Mouse (Mus musculus): ENCODE data around the gene Sbk1. TPM values are rescaled to one million over a fixed set of nuclear protein-coding genes. Genes with fewer than 3 reads are reported as not detected.
A peak's percentile ranks its signal among the peaks of the same experiment; 100 is the strongest.

The Sbk1 gene
- 5.2 and 6.5 TPM in 2 replicates for polyA plus RNA-seq (2015; fragmentation: Nextera tagmentation; extraction: Ambion mirVana)

DNA sequence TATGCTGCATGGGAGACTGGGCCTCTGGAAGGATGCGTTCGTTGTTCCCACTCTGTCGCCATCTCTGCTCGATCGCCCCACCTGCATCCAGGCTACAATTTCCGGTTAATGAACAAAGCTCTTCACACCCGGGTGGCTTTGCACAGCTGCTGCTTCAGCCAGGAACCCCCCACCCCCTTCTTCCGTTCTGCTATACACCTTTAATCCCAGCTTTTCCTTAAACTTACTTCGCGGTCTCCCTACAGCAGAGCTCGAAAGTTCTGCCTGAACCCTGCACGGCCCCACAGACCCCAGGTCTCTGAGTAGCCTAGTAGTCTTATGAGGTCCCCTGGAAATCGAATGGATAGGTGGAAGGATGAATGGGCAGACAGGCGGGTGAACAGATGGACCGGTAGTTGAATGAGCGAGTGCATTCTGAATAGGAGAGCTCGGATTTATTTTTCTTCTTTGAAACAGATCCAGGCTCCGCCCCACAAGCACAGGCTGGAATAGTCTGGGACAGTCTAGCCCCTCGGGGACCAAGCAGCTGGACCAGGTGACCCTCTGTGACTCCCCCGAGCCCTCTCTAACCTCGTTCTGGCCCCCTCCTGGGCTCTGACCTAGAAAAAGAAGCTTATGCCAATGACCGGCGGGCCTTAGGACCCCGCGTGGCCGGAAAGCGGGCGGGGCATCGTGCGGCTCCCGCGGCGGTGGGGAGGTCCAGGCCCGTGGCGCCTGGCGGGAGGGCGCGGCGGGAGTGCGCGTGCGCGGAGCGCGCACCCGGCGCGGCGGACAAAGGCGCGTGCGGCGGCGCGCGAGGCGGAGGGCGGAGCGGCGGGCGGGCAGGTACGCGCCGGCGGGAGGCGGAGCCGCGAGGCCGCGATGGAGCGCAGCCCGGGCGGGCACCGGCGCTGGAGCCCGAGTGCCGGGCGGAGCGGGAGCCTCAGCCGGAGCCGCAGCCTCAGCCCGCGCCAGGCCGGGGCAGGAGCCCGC lies at the start of gene Sbk1:
TSS of gene Sbk1 (plus strand) at position 908 of the 972 bp plus-strand sequence.
- peak; percentile 88 for DNase-seq
- peaks cover 35% of the 10 kb centered on the region for H3K4me1 ChIP-seq (ENCODE audit: insufficient read depth)
- H3K27ac ChIP-seq (ENCODE audit: low read depth), result peak within 1 kb of the TSS; percentile 83
- H3K9me3 ChIP-seq (ENCODE audit: low read length), result no peaks in the 10 kb centered on the region
- H3K36me3 ChIP-seq (replicated peaks; ENCODE audit: insufficient read depth, low read length), result no peaks in the 10 kb centered on the region; the same call in 1 of the 2 replicates
- H3K27me3 ChIP-seq (ENCODE audit: insufficient read depth, low read length), result peaks cover 15% of the 10 kb centered on the region
- TF ChIP-seq EP300 (IDR thresholded peaks at IDR 0.05; ENCODE audit: low read depth), result no peak
- no peak for TF ChIP-seq CTCF (IDR thresholded peaks at IDR 0.05; ENCODE audit: low read depth)
- 1% methylated on average over 71 of the region's 85 CpGs for WGBS (ENCODE audit: insufficient replicate concordance)
- ATAC-seq, result peak; percentile 80
- H3K4me3 ChIP-seq (ENCODE audit: low read depth, low read length), result peak within 1 kb of the TSS; percentile 60
- H3K4me2 ChIP-seq (ENCODE audit: low read depth, low read length), result peak within 1 kb of the TSS; percentile 91
- peak within 1 kb of the TSS; percentile 80 for H3K9ac ChIP-seq (replicated peaks)

- H3K4me1 ChIP-seq (ENCODE audit: insufficient read depth), result no peaks in the 10 kb centered on the region
- no peak overlapping the region for H3K9ac ChIP-seq (replicated peaks)
- DNase-seq (no peak), ATAC-seq (no peak)
- no peak overlapping the region for H3K27ac ChIP-seq (ENCODE audit: low read depth)
- H3K4me3 ChIP-seq (ENCODE audit: low read depth, low read length), result no peak overlapping the region
- no peaks in the 10 kb centered on the region for H3K9me3 ChIP-seq (ENCODE audit: low read length)
- WGBS (ENCODE audit: insufficient replicate concordance), result 78% methylated on average over 3 of the region's 3 CpGs
- no peaks in the 10 kb centered on the region for H3K36me3 ChIP-seq (replicated peaks; ENCODE audit: insufficient read depth, low read length)
- TF ChIP-seq CTCF (IDR thresholded peaks at IDR 0.05; ENCODE audit: low read depth), result no peak
- TF ChIP-seq EP300 (IDR thresholded peaks at IDR 0.05; ENCODE audit: low read depth), result no peak
- no peaks in the 10 kb centered on the region for H3K27me3 ChIP-seq (ENCODE audit: insufficient read depth, low read length)
- no peak overlapping the region for H3K4me2 ChIP-seq (ENCODE audit: low read depth, low read length)
Measured at GRCm38 (mm10) chr7:126222753-126223152, 49.7 kb upstream of the Sbk1 start.

DNA sequence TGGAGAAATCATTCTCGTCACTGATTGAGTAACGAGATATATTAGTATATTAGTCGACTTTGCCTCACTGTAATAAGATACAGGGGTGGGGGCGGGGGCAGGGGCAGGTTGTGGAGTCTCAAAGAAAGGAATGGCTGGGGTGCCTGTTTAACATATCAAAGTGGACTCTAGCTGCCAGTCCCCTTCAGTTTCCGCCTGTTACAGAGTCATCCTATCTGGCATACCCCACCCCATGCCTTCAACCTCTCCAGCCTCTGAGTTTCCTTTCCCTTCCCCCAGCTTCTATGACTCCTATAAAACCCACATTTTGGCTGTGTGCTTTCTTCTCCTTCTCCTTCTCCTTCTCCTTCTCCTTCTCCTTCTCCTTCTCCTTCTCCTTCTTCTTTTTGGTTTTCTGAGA lies 46.3 kb upstream of the Sbk1 start:
- no peaks in the 10 kb centered on the region for H3K36me3 ChIP-seq (replicated peaks; ENCODE audit: insufficient read depth, low read length)
- no peak overlapping the region for H3K9ac ChIP-seq (replicated peaks)
- H3K27me3 ChIP-seq (ENCODE audit: insufficient read depth, low read length), result no peaks in the 10 kb centered on the region
- no peak overlapping the region for H3K4me3 ChIP-seq (ENCODE audit: low read depth, low read length)
- DNase-seq (no peak), ATAC-seq (no peak)
- H3K4me1 ChIP-seq (ENCODE audit: insufficient read depth), result peaks cover 8% of the 10 kb centered on the region
- no peaks in the 10 kb centered on the region for H3K9me3 ChIP-seq (ENCODE audit: low read length)
- H3K4me2 ChIP-seq (ENCODE audit: low read depth, low read length), result no peak overlapping the region
- WGBS (ENCODE audit: insufficient replicate concordance), result 52% methylated on average over 5 of the region's 5 CpGs
- no peak overlapping the region for H3K27ac ChIP-seq (ENCODE audit: low read depth)
- no peak for TF ChIP-seq CTCF (IDR thresholded peaks at IDR 0.05; ENCODE audit: low read depth)
- TF ChIP-seq EP300 (IDR thresholded peaks at IDR 0.05; ENCODE audit: low read depth), result no peak

- peaks cover 15% of the 10 kb centered on the region for H3K4me1 ChIP-seq (ENCODE audit: insufficient read depth)
- no peak overlapping the region for H3K4me3 ChIP-seq (ENCODE audit: low read depth, low read length)
- ATAC-seq (peak; percentile 77), DNase-seq (peak; percentile 36)
- WGBS (ENCODE audit: insufficient replicate concordance), result 21% methylated on average over 8 of the region's 8 CpGs
- H3K9ac ChIP-seq (replicated peaks), result no peak overlapping the region
- no peaks in the 10 kb centered on the region for H3K27me3 ChIP-seq (ENCODE audit: insufficient read depth, low read length)
- H3K36me3 ChIP-seq (replicated peaks; ENCODE audit: insufficient read depth, low read length), result no peaks in the 10 kb centered on the region
- TF ChIP-seq EP300 (IDR thresholded peaks at IDR 0.05; ENCODE audit: low read depth) (no peak), CTCF (IDR thresholded peaks at IDR 0.05; ENCODE audit: low read depth) (no peak)
- no peak overlapping the region for H3K4me2 ChIP-seq (ENCODE audit: low read depth, low read length)
- H3K27ac ChIP-seq (ENCODE audit: low read depth), result no peak overlapping the region
- no peaks in the 10 kb centered on the region for H3K9me3 ChIP-seq (ENCODE audit: low read length)
Measured at GRCm38 (mm10) chr7:126230357-126231148, 41.9 kb upstream of the Sbk1 start.

DNA sequence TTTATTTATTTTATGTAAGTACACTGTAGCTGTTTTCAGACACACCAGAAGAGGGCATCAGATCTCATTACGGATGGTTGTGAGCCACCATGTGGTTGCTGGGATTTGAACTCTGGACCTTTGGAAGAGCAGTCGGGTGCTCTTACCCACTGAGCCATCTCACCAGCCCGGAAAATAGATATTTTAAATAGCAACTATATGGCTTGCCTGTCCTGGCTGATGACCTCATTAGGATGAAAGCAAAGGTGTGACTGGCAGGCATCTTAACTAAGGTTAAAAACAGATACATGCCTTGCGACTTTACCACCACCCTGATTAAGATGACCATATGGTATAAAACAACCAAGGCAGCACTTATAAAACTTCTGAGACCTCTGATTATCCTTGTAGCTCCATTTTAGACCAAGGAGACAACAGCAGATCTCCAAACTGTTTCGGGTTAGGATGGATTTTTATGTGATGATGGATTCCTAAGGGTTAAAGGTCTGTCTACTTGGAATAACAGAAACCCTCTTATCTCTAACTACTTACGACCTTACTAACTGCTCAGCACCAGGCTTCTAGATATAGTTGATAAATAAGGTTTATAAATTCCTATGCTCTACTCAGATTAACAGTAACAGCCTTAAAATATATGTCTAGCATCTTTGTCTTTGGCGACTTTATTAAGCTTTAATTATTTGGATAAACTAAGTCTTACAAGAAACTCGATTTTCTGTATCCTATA lies 39.9 kb upstream of the Sbk1 start:
- Histone ChIP-seq H3K27ac (ENCODE audit: low read depth) (no peak overlapping the region), H3K27me3 (ENCODE audit: insufficient read depth, low read length) (no peaks in the 10 kb centered on the region), H3K9ac (replicated peaks) (no peak overlapping the region), H3K4me1 (ENCODE audit: insufficient read depth) (peaks cover 25% of the 10 kb centered on the region), H3K36me3 (replicated peaks; ENCODE audit: insufficient read depth, low read length) (no peaks in the 10 kb centered on the region), H3K9me3 (ENCODE audit: low read length) (no peaks in the 10 kb centered on the region), H3K4me2 (ENCODE audit: low read depth, low read length) (no peak overlapping the region), H3K4me3 (ENCODE audit: low read depth, low read length) (no peak overlapping the region)
- TF ChIP-seq EP300 (IDR thresholded peaks at IDR 0.05; ENCODE audit: low read depth) (no peak), CTCF (IDR thresholded peaks at IDR 0.05; ENCODE audit: low read depth) (no peak)
- DNase-seq (no peak), ATAC-seq (no peak)
- 60% methylated on average over 7 of the region's 8 CpGs for WGBS (ENCODE audit: insufficient replicate concordance)
